Mouse (Mus musculus) lung, embryonic 15.5 days (tissue): ENCODE measurements around the gene Atp8b4. TPM values are rescaled to one million over a fixed set of nuclear protein-coding genes. Genes with fewer than 3 reads are reported as not detected.
"Not testable (repeated sequence)": the region's sequence is repeated elsewhere in the genome, so short reads cannot be mapped to it uniquely, and the experiment has no call there.

Source experiments
- ATAC-seq: fragments of 200-750 bp; cut with Nextera tagmentation; 2 replicates; pipeline ENCODE4 v1.8.0; 2017; ENCODE audit warnings: moderate number of reproducible peaks, borderline replicate concordance; ENCODE audit not compliant: low FRiP score, low TSS enrichment; ENCODE audit errors: extremely low read depth
- H3K27ac ChIP-seq: fragments of 300-500 bp; sonication (generic); 2 replicates; pipeline ENCODE4 v1.5.1; 2015; ENCODE audit warnings: moderate library complexity, mild to moderate bottlenecking, inconsistent platforms
- H3K27me3 ChIP-seq: fragments of 300-500 bp; sonication (generic); 2 replicates; pipeline ENCODE4 v1.6.1; 2015; ENCODE audit warnings: inconsistent platforms
- H3K36me3 ChIP-seq: fragments of 300-500 bp; sonication (generic); 2 replicates; pipeline ENCODE4 v1.6.1; 2015; ENCODE audit warnings: inconsistent platforms
- H3K4me1 ChIP-seq: fragments of 300-500 bp; sonication (generic); 2 replicates; pipeline ENCODE4 v1.6.1; 2015; ENCODE audit warnings: inconsistent platforms
- H3K4me2 ChIP-seq: fragments of 300-500 bp; sonication (generic); 2 replicates; pipeline ENCODE4 v1.6.1; 2015; ENCODE audit warnings: inconsistent platforms, mild to moderate bottlenecking, moderate library complexity
- H3K4me3 ChIP-seq: fragments of 300-500 bp; sonication (generic); 2 replicates; pipeline ENCODE4 v1.5.1; 2015; ENCODE audit warnings: mild to moderate bottlenecking, inconsistent platforms
- H3K9ac ChIP-seq: fragments of 300-500 bp; sonication (generic); 2 replicates; pipeline ENCODE4 v1.6.1; 2015; ENCODE audit warnings: inconsistent platforms
- H3K9me3 ChIP-seq: fragments of 300-500 bp; sonication (generic); 2 replicates; pipeline ENCODE4 v1.6.1; 2016; ENCODE audit warnings: inconsistent platforms
- WGBS: fragments of 180-500 bp; shearing (Covaris S2); methylation state at CpG from one replicate; pipeline ENCODE4 v1.1.7; 2015; 5-methylcytosine and 5-hydroxymethylcytosine counted together
- polyA plus RNA-seq: library from polyadenylated mRNA; unstranded; fragments of >200 nt; fragmentation: Nextera tagmentation; extraction: Ambion mirVana; gene quantifications from 2 replicates; pipeline ENCODE4 v1.2.1, GENCODE M21; 2015

Gene Atp8b4
- polyA plus RNA-seq, result 0.78 and 1.2 TPM in 2 replicates

DNA sequence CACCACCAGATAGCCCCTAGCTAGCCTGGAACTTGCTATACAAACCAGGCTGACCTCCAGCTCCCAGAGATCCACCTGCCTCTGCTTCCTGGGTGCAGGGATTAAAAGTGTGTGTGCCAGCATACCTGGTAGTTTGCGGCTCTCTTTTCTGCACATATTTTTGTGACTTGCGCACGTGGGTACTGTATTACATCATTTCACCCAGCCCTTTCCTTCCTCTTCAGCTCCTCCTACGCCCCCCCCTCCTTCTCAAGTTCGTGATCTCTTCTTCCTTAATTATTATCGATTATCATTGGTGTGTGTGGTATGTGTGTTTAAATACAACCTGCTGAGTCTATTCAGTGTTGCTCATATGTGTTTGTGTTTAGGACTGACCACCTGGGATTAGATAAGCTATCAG is at the start of gene Atp8b4:
Gene Atp8b4, minus strand, starts transcription at position 154 of the 400 bp plus-strand sequence.
- no peak within 1 kb of the TSS for H3K27ac ChIP-seq
- H3K4me3 ChIP-seq, result no peak within 1 kb of the TSS
- no peak within 1 kb of the TSS for H3K4me2 ChIP-seq
- no peaks in the 10 kb centered on the region for H3K27me3 ChIP-seq
- ATAC-seq, result no peak
- H3K9me3 ChIP-seq, result no peaks in the 10 kb centered on the region
- no peaks in the 10 kb centered on the region for H3K4me1 ChIP-seq
- 83% methylated on average over 6 of the region's 6 CpGs for WGBS
- no peaks in the 10 kb centered on the region for H3K36me3 ChIP-seq
- no peak within 1 kb of the TSS for H3K9ac ChIP-seq

DNA sequence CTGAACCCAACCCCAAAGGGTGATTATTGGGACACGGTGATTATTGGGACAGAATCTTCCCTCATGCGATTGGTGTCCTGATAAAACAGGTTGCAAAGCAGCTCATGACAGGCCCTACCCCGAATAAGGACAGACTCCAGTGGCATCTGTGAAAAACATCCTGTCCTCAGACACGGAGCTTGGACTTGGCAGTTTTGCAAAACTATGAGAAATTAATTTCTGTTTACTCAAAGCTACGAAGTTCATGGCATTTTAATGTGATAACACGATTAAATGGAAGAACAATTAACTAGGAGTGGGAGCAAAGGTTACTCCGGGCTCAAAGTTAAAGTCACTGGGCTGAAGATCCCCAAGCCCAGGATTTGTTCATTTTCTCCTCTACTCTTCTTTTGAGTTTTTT is 49.2 kb upstream of the Atp8b4 start:
- Histone ChIP-seq H3K4me1 (peaks cover 16% of the 10 kb centered on the region), H3K36me3 (no peaks in the 10 kb centered on the region), H3K4me3 (no peak overlapping the region), H3K27me3 (peaks cover 37% of the 10 kb centered on the region), H3K9ac (no peak overlapping the region), H3K27ac (no peak overlapping the region), H3K9me3 (no peaks in the 10 kb centered on the region), H3K4me2 (no peak overlapping the region)
- WGBS, result 53% methylated on average over 7 of the region's 7 CpGs
- ATAC-seq, result no peak

DNA sequence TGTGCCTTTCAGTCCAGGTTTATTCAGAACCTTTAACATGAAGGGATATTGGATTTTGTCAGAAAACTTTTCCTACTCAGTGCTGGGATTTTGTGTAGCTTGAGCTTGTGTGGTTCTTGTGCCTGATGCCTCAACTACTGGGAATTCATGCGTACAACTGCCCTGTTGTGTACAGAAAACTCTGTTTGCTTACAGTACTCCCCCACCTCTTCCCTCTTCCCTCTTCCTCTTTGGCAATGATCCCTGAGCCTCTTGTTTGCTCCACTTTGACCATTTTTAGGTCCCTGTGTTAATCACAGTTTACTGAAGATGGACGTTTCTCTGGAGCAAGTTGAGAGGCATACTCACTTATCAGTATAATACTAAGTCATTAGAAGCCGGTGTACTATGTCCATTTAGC is 45.9 kb upstream of the Atp8b4 start:
- no peak overlapping the region for H3K9ac ChIP-seq
- ATAC-seq, result no peak
- peaks cover 8% of the 10 kb centered on the region for H3K27me3 ChIP-seq
- no peaks in the 10 kb centered on the region for H3K9me3 ChIP-seq
- H3K36me3 ChIP-seq, result no peaks in the 10 kb centered on the region
- H3K27ac ChIP-seq, result no peak overlapping the region
- WGBS, result 57% methylated on average over 3 of the region's 3 CpGs
- H3K4me3 ChIP-seq, result no peak overlapping the region
- H3K4me1 ChIP-seq, result no peaks in the 10 kb centered on the region
- no peak overlapping the region for H3K4me2 ChIP-seq

DNA sequence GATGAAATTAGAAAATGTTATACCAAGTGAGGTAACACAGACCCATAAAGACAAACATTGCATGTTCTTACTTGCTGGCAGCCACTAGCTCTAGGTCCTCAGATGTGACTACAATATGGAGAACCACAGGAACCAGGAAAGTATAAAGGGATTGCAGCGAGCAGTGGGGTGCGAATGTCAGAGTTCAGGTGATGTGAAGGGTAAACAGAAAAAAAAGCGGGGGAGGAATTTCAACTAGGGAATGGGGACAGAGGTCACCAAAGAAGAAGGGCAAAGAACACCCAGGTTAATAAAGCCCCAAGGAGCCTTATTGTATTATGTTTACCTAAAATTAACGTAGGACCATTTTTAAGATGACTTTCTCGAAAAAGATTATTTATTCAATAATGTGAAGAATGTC is 44.8 kb upstream of the Atp8b4 start:
- Histone ChIP-seq H3K36me3 (no peaks in the 10 kb centered on the region), H3K4me3 (no peak overlapping the region), H3K4me2 (no peak overlapping the region), H3K27me3 (no peaks in the 10 kb centered on the region), H3K4me1 (no peaks in the 10 kb centered on the region), H3K9me3 (no peaks in the 10 kb centered on the region), H3K9ac (no peak overlapping the region), H3K27ac (no peak overlapping the region)
- WGBS, result 43% methylated on average over 5 of the region's 5 CpGs
- ATAC-seq, result no peak

DNA sequence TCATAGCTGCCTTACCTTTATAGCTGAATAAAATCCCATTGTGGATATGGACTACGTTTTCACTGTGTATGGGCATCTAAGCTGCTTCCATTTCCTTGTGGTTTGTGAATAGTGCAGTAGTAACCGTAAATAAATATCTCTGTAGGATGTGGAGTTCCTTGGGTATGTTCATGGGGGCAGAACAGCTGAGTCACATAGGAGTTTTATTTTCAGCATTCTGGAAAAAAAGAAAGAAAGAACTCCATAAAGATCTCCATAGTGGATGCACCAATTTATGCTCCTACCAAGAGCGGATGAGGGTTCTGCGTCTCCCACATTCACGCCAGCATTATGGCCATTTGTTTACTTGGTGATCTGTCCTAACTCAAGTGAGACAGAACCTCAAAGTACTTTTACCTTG is 41.7 kb upstream of the Atp8b4 start:
- no peak overlapping the region for H3K4me3 ChIP-seq
- no peak overlapping the region for H3K9ac ChIP-seq
- no peak for ATAC-seq
- no peaks in the 10 kb centered on the region for H3K9me3 ChIP-seq
- no peak overlapping the region for H3K4me2 ChIP-seq
- no peak overlapping the region for H3K27ac ChIP-seq
- WGBS, result 80% methylated on average over 5 of the region's 5 CpGs
- no peaks in the 10 kb centered on the region for H3K27me3 ChIP-seq
- no peaks in the 10 kb centered on the region for H3K4me1 ChIP-seq
- no peaks in the 10 kb centered on the region for H3K36me3 ChIP-seq

DNA sequence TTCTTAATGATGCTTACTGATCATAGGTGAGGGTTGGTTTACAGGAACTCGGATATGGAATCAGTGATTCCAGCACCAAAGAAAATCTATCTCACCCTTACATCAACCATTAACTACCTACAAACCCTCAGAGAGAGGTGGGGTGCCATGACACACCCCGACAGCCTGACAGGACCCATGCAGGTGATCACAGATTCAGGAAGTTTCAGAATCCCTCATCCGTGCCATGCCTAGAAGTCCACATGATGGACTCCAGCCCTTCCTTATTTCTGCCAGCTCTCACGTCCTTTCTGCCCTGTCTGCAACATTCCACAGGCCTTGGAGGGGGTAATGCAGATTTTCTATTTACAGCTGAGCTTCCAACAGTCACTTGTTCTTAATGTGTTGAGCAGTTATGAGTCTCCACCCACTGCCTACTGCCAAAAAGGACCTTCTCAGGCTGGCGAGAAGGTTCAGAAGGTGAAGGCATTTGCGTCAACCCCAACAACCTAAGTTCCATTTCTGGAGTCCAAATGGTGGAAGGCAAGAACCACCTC is 40.0 kb upstream of the Atp8b4 start:
- H3K4me3 ChIP-seq, result no peak overlapping the region
- no peaks in the 10 kb centered on the region for H3K36me3 ChIP-seq
- 69% methylated on average over 6 of the region's 6 CpGs for WGBS
- H3K27ac ChIP-seq, result no peak overlapping the region
- no peaks in the 10 kb centered on the region for H3K9me3 ChIP-seq
- H3K4me1 ChIP-seq, result no peaks in the 10 kb centered on the region
- no peaks in the 10 kb centered on the region for H3K27me3 ChIP-seq
- no peak for ATAC-seq
- H3K4me2 ChIP-seq, result no peak overlapping the region
- H3K9ac ChIP-seq, result no peak overlapping the region

DNA sequence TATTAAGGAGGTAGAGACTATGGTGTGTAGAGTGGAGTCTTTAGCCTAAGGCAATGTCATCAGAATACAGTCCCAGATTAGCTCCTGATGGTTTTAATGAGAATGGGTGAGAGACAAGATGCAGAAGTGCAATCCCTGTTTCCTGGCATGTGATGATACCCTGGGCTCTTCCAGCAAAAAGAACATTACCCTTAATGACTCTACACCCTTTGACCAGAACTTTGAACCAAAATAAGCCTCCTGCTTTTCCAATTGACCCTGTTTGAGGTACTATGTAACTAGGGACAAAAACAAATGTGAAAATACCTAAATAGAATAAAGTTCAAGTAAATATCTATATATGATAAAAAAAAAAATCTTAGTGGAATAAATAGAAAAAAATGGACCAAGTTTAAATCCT is 37.2 kb upstream of the Atp8b4 start:
- Histone ChIP-seq H3K4me2 (no peak overlapping the region), H3K4me3 (no peak overlapping the region), H3K27me3 (no peaks in the 10 kb centered on the region), H3K36me3 (no peaks in the 10 kb centered on the region), H3K27ac (no peak overlapping the region), H3K9me3 (no peaks in the 10 kb centered on the region), H3K4me1 (no peaks in the 10 kb centered on the region), H3K9ac (no peak overlapping the region)
- ATAC-seq, result no peak

DNA sequence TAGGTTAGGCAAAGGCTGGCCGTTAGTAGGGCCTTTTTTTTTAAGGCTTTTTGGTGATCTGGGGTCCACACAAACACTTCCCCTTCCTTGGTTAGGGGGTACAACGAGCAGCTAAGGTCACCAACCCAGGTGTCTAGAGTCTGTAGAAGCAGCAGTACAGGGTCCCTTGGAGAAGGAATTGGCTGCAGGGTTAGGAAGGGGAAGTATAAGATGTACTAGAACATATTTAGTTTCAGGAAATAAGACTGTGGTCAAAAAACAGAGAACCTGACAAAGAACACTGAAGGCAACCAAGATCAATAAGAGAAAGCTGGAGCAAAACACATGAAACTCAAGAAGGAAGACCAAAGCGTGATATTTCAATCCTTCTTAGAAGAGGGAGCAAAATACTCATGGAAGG is 30.1 kb upstream of the Atp8b4 start:
- no peak overlapping the region for H3K4me2 ChIP-seq
- WGBS, result 79% methylated on average over 3 of the region's 3 CpGs

DNA sequence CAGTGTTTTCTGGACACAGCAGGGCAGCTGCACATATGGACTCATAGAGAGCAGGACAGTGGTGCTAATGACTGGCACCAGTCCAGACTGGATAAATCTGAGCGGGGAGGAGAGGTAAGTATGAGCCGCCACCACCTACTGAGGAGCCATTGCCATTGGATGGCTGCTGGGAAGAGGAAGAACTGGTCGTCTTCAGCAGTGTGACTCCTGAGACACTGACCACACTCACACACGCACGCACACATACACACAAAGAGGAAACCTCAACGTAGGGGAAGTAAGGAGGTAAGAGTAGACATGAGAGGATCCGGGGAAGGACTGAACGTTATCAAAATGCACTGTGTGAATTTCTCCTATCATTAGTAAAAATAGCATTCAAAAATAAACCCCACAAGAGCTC is 27.0 kb upstream of the Atp8b4 start:
- Histone ChIP-seq H3K27me3 (no peaks in the 10 kb centered on the region), H3K9me3 (no peaks in the 10 kb centered on the region), H3K4me3 (no peak overlapping the region), H3K4me1 (no peaks in the 10 kb centered on the region), H3K36me3 (no peaks in the 10 kb centered on the region), H3K9ac (no peak overlapping the region), H3K4me2 (no peak overlapping the region), H3K27ac (no peak overlapping the region)
- 81% methylated on average over 8 of the region's 8 CpGs for WGBS
- no peak for ATAC-seq

More for the DNA sequence above, 30.1 kb upstream of the Atp8b4 start:
- H3K4me3 ChIP-seq, result no peak overlapping the region
- no peaks in the 10 kb centered on the region for H3K36me3 ChIP-seq
- H3K9ac ChIP-seq, result no peak overlapping the region
- H3K4me1 ChIP-seq, result no peaks in the 10 kb centered on the region
- H3K9me3 ChIP-seq, result no peaks in the 10 kb centered on the region
- H3K27me3 ChIP-seq, result no peaks in the 10 kb centered on the region
- H3K27ac ChIP-seq, result no peak overlapping the region
- ATAC-seq, result no peak

DNA sequence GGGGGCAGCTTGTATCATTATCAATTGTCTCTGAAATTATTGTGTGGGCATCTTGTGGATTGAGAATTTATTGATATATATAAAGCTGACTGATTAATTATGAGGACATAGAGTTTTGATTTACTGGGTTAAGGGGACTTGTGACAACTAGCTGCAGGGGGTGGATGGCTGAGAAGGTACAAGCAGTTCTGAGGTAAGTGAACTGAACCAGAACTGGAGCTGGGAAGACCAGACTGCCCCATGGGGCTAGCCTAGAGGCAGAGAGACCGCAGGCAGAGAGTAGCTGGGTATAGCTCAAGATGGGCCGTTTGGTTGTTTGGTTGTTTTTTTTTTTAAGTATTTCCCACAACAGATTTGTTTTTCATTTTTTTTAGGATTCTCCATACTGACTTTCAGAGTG is 23.8 kb upstream of the Atp8b4 start:
- no peaks in the 10 kb centered on the region for H3K9me3 ChIP-seq
- no peaks in the 10 kb centered on the region for H3K36me3 ChIP-seq
- no peaks in the 10 kb centered on the region for H3K27me3 ChIP-seq
- no peak overlapping the region for H3K4me2 ChIP-seq
- H3K9ac ChIP-seq, result no peak overlapping the region
- H3K27ac ChIP-seq, result no peak overlapping the region
- no peak for ATAC-seq
- no peaks in the 10 kb centered on the region for H3K4me1 ChIP-seq
- no peak overlapping the region for H3K4me3 ChIP-seq
- 81% methylated on average over 2 of the region's 2 CpGs for WGBS

DNA sequence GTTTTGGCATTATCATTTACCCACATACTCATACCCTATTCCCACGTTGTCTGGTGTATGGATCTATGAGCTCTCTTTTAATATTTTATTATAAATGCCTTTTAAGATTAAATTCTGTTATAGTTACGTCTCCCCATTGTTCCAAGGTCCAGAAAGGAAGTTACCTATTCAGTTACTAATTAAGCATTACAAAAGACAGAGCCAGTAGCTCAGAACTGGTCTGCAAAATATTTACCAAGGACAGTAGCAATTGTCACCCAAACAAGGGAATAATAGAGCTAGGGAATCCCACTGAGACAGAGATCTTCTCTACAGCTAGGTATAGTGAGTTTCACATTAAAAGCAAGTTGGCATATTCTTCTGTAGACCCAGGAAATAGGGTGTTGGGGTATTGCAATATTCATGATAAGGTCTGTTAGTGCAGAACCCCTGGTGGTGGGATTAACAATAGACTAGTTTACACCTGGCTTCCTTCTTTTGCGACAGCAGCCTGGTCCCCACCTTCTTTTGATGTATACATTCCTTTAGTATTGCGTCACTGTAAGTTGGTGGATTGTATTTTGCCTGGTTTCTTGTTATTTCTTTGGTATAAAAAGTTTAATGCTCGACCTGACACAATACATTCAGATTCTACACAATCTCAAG is 22.7 kb upstream of the Atp8b4 start:
- not testable (repeated sequence) for H3K4me2 ChIP-seq, H3K4me3 ChIP-seq, H3K9me3 ChIP-seq, ATAC-seq, H3K36me3 ChIP-seq, H3K4me1 ChIP-seq, H3K27ac ChIP-seq, H3K9ac ChIP-seq, H3K27me3 ChIP-seq
- 53% methylated on average over 5 of the region's 5 CpGs for WGBS

DNA sequence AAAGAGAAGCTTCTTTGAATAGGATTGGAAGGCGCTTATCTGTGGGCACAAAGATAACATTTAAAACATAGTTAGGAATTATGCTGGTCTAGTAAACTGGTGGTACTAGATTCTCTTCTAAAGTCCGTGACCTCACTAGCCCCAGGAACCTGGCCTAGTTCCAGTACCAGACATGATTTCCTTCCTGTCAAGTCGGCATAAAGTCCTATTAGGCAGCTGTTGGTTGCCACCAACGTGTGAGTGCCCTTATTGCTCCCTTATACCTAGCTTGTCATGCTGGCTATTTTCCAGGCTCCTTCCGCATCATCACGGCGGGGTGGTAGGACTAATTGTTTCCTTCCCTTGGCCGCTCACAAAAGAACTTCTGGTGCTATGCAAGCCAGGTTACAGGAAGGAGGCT is 21.6 kb upstream of the Atp8b4 start:
- Histone ChIP-seq H3K4me3 (no peak overlapping the region), H3K9me3 (no peaks in the 10 kb centered on the region), H3K36me3 (no peaks in the 10 kb centered on the region), H3K9ac (no peak overlapping the region), H3K4me1 (no peaks in the 10 kb centered on the region), H3K27ac (no peak overlapping the region), H3K27me3 (no peaks in the 10 kb centered on the region), H3K4me2 (no peak overlapping the region)
- WGBS, result 61% methylated on average over 8 of the region's 8 CpGs
- ATAC-seq, result no peak

DNA sequence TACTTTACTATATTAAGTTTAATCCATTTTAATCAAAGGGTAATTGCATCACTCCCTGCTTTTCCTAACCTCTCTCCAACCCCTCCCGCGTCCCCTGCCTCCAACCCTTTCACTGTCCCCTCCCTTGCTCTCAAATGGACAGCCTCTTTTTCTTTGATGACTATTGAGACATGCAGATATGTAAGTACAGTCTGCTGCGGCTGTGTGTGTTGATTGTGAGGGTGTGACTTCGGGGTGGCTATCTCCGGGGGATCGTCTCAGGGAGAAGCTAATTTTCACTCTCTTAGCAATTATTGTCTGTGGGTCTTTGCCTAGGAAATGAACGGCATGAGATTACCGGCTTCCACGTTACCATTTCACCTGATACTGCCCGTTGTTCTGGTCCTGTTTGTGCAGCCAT is 21.0 kb upstream of the Atp8b4 start:
- ATAC-seq, result no peak
- Histone ChIP-seq H3K27ac (no peak overlapping the region), H3K4me3 (no peak overlapping the region), H3K36me3 (no peaks in the 10 kb centered on the region), H3K9ac (no peak overlapping the region), H3K4me2 (no peak overlapping the region), H3K4me1 (no peaks in the 10 kb centered on the region), H3K27me3 (no peaks in the 10 kb centered on the region), H3K9me3 (no peaks in the 10 kb centered on the region)
- WGBS, result 69% methylated on average over 10 of the region's 10 CpGs
